Mouse (Mus musculus) ovary, postnatal 10 days (tissue): Measurements from ENCODE around the gene Ybx1.
A peak's percentile ranks its signal among the peaks of the same experiment; 100 is the strongest.
"Not testable (repeated sequence)": the region's sequence is repeated elsewhere in the genome, so short reads cannot be mapped to it uniquely, and the experiment has no call there.

Experiments
- DNase-seq: peaks from one replicate; pipeline ENCODE4 v3.0.0; 2022; ENCODE audit warnings: low spot score

Gene Ybx1

GRCm38 (mm10) chr4:119294415-119295133 is at the start of gene Ybx1:
Gene Ybx1, minus strand, starts transcription at chr4:119294604.
- DNase-seq, result peak; percentile 100

DNA sequence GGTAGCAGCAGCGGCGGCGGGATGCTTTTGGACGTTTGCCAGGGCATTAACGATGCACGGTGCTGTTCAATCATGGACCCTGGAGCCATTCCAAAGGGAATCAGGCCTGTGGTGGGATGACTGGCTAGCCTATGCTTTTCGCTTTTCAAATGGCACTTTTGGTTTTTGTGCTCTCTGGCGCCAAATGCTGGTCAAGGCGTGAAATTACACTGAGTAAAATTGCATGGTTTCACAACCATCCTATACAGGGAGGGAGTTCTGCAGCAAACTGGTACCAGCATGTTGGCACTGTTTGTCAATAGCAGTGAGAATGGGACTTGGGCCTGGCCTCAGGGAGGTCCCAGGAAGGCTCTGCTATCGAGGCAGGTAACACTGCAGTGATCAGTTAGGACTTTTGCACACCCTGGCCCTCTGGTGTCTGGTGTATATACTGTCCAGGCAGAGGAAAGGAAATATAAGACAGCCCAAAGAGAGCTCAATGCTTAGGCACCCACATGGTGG is 44.5 kb upstream of the Ybx1 start:
- peak; percentile 7 for DNase-seq

- no peak for DNase-seq
These were observed 44.0 kb upstream of the Ybx1 start for GRCm38 (mm10) chr4:119338422-119338821.

- no peak for DNase-seq
These were observed 39.1 kb upstream of the Ybx1 start for GRCm38 (mm10) chr4:119333487-119333886.

DNA sequence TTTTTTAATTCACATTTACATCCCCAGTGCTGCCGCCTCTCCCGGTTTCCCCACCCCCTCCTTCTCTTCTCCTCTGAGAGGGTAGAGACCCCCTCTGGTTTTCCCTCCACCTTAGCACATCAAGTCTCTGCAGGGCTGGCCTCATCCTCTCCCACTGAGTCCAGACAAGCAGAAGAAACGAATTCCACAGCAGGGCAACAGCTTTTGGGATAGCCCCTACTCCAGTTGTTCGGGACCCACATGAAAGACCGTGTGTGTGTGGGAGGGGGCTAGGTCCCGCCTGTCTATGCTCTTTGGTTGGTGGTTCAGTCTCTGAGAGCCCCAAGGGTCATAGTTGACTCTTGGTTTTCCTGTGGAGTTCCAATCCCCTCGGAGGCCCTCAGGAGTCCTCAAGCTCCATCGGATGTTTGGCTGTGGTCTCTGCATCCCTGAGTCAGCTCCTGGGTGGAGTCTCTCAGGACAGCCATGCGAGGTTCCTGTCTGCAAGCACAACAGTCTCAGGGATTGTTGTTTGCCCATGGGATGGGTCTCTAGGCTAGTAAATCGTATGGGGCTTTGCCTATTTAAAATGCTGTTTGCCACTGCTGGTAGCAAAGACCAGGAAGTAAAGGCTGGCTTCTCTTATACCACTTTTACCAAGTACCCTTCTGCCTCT is 26.6 kb upstream of the Ybx1 start:
- DNase-seq, result no peak

DNA sequence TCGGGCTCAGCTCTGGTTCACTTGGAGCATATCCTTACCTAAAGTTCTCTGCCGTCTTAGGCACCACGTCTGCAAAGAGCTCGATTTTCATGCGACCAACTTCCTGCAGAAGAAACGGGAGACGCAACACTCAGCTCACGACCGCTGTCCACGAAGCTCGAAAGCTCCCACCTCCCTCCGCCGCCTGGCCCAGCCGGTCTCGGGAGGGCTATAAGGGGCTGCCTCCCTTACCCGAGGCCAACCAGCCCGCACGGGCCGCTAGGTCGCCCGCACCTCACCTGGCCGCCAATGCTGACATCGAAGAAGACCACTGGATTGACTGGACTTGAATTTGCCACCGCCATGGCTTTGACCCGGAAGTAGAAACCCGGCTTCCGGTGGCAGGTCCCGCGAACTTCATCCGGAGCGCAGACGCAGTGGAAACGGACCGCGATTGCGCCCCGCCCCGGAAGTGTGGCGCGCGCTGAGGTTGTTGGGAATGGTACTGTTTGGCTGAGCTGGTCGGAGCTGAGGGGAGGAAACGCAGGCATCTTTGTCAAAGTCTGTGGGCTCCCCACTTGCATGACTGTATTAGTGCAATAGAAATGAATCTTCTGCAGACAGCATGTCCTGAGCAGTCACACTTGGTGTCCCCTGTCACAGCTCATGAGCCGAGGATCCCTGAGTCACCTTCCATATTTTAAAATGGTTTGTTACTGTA is 25.9 kb upstream of the Ybx1 start, which contains the start of gene Ppih:
TSS of gene Ppih (minus strand) at position 416 of the 700 bp plus-strand sequence.
- DNase-seq, result peak; percentile 89

- DNase-seq, result no peak
These were observed 19.4 kb upstream of the Ybx1 start for GRCm38 (mm10) chr4:119313756-119314155.

- DNase-seq, result no peak
These were observed 11.0 kb upstream of the Ybx1 start for GRCm38 (mm10) chr4:119305418-119305817.

- DNase-seq, result no peak
These were observed 8.9 kb upstream of the Ybx1 start for GRCm38 (mm10) chr4:119303291-119303690.

GRCm38 (mm10) chr4:119301777-119302176 is 7.4 kb upstream of the Ybx1 start:
- DNase-seq, result no peak

GRCm38 (mm10) chr4:119300761-119301160 is 6.4 kb upstream of the Ybx1 start:
- DNase-seq, result no peak

GRCm38 (mm10) chr4:119297361-119297760 is 3.0 kb upstream of the Ybx1 start:
- DNase-seq, result no peak

DNA sequence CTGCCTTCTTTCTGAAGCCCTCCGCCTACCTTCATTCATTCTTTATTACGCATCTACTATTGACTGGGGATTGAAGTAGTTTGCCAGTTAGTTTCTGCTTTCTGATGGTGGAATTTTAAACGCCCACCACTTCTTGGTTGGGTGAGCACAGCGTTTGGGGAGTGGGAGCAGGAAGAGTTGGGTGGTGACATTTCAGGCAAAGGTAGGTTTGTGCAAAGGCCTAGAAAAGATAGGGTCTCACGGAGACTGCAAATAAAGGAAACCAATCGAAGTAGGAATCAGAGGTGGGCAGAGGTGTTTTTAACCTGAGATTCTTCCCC is 690 bp upstream of the Ybx1 start:
- DNase-seq, result no peak

DNA sequence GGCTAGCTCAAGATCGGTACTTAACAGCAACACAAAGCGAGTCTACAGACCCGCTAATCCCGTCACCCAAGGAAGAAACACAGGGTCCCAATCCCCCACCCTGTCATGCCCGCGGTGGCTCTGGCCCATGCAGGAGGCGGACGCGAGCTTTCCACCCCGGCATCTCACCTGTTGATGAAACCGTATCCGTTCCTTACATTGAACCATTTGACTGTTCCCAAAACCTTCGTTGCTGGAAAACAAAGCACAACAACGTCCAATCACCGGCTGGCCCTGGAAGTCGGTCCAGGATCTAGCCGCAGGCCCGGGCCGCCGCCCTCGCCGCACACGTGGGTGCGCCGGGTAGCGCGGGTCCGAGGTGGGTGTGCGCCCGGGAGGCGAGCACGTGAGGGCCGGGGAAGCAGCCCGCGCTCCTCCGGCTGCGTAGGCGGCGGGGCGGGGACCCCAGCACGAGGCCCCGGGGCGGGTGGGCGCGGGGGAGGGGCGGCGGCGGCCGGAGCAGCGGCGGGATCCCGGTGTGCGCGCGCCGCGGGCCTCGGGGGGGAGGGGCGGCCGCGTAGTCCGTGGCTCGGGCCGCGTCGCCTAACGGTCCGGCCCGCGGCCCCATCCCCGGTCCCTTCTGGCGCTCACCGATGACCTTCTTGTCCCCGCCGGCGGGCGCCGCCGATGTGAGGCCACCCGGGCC is 688 bp downstream of the Ybx1 start:
- DNase-seq, result peak; percentile 6

GRCm38 (mm10) chr4:119292771-119293573 is 1.4 kb downstream of the Ybx1 start:
- peak; percentile 8 for DNase-seq

GRCm38 (mm10) chr4:119291921-119292320 is 2.5 kb downstream of the Ybx1 start:
- no peak for DNase-seq

- no peak for DNase-seq
These were observed 9.1 kb downstream of the Ybx1 start for GRCm38 (mm10) chr4:119285336-119285735.

- no peak for DNase-seq
These were observed 9.5 kb downstream of the Ybx1 start for GRCm38 (mm10) chr4:119284861-119285260.

DNA sequence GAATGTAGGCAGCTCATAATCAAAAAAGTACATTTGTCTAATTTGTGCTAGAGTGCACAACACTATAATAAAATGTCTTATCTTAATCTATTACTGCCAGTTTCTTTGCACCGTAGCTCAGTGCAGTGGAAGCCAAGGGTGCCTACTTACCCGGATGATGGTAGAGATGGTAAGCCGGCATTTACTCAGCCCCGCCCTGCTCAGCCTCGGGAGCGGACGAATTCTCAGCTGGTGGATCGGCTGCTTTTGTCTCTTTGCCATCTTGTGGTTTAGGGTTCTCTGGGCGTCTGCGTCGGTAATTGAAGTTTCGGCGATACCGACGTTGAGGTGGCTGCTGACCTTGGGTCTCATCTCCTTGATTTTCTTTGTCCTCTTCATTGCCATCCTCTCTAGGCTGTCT is 15.6 kb downstream of the Ybx1 start:
- not testable (repeated sequence) for DNase-seq

GRCm38 (mm10) chr4:119275726-119276125 is 18.7 kb downstream of the Ybx1 start:
- DNase-seq, result no peak

GRCm38 (mm10) chr4:119275226-119275625 is 19.2 kb downstream of the Ybx1 start:
- no peak for DNase-seq

- DNase-seq, result no peak
These were observed 19.8 kb downstream of the Ybx1 start for GRCm38 (mm10) chr4:119274627-119275026.
